Mouse (Mus musculus) heart, adult 2 months (tissue): ENCODE measurements at regions not wholly inside any gene's neighbourhood (a gene's known extent, or its start where the extent isn't known, plus 50 kb on each side); places are given as distances from the start of the nearest gene placed in this dataset.
A peak's percentile ranks its signal among the peaks of the same experiment; 100 is the strongest.

Experiments
- DNase-seq, 2 experiments: peaks; one replicate each; pipeline ENCODE4 v3.0.0; 2021
- H3K27ac ChIP-seq: fragments of 200-600 bp; 2 replicates; pipeline ENCODE4 v1.8.1; 2022
- H3K27me3 ChIP-seq: fragments of 200-500 bp; 2 replicates; pipeline ENCODE4 v1.6.1; 2012; ENCODE audit warnings: mild to moderate bottlenecking, low read length, inconsistent platforms, mixed read lengths; ENCODE audit not compliant: control insufficient read depth, insufficient read depth
- H3K36me3 ChIP-seq: fragments of 200-500 bp; 2 replicates; pipeline ENCODE4 v1.6.1; 2012; ENCODE audit warnings: low read length, inconsistent platforms; ENCODE audit not compliant: control insufficient read depth, insufficient read depth
- H3K4me1 ChIP-seq: fragments of 200-500 bp; 2 replicates; pipeline ENCODE4 v1.6.1; 2011; ENCODE audit warnings: low read length; ENCODE audit not compliant: control insufficient read depth, insufficient read depth
- H3K4me3 ChIP-seq: fragments of 200-600 bp; 2 replicates; pipeline ENCODE4 v1.8.1; 2022
- H3K79me2 ChIP-seq: fragments of 200-500 bp; replicated peaks from 2 replicates; pipeline ENCODE4 v1.6.1; 2012; ENCODE audit warnings: mild to moderate bottlenecking, inconsistent platforms, low read length, moderate library complexity, mixed read lengths; ENCODE audit not compliant: control insufficient read depth, insufficient read depth
- H3K9ac ChIP-seq: fragments of 200-500 bp; 2 replicates; pipeline ENCODE4 v1.6.1; 2012; ENCODE audit warnings: low read depth, mild to moderate bottlenecking, control low read depth, inconsistent platforms, low read length, mixed read lengths
- CTCF ChIP-seq: fragments of 200-600 bp; IDR thresholded peaks from 2 replicates; pipeline ENCODE4 v1.8.1; 2022; ENCODE audit warnings: antibody characterized with exemption, mild to moderate bottlenecking, moderate library complexity
- EP300 ChIP-seq: fragments of 200-500 bp; IDR thresholded peaks from 2 replicates; pipeline ENCODE4 v1.6.1; 2011; ENCODE audit warnings: low read depth, low read length, control low read depth; ENCODE audit not compliant: insufficient read depth
- POLR2A ChIP-seq: fragments of 200-500 bp; IDR thresholded peaks from 2 replicates; pipeline ENCODE4 v1.6.1; 2011; ENCODE audit warnings: mild to moderate bottlenecking, low read depth, low read length, control low read depth; ENCODE audit not compliant: insufficient read depth
- WGBS: fragments of 180-500 bp; shearing (Covaris S2); methylation state at CpG from one replicate; pipeline ENCODE4 v1.1.7; 2018; 5-methylcytosine and 5-hydroxymethylcytosine counted together
- intact Hi-C: fragments of 180-260 bp; cut with DNase I; formaldehyde crosslinking; loops from one replicate; pipeline ENCODE4 v1.15.1; 2025

- DNase-seq = no peak
- no peak overlapping the region for H3K9ac ChIP-seq
- H3K4me3 ChIP-seq = no peak overlapping the region
- H3K27ac ChIP-seq = no peak overlapping the region
- no peak for TF ChIP-seq EP300
- no peak for TF ChIP-seq POLR2A
- no peak for TF ChIP-seq CTCF
- intact Hi-C loops = no loop called here
- no peaks in the 10 kb centered on the region for H3K27me3 ChIP-seq
- 69% methylated on average over 11 of the region's 11 CpGs for WGBS
- H3K79me2 ChIP-seq = no peaks in the 10 kb centered on the region
- H3K4me1 ChIP-seq = no peaks in the 10 kb centered on the region
- no peaks in the 10 kb centered on the region for H3K36me3 ChIP-seq
Observed at GRCm38 (mm10) chr13:60434221-60435210, 167.2 kb upstream of the Dapk1 start.

GRCm38 (mm10) chr13:60435333-60435732, 166.4 kb upstream of the Dapk1 start:
- H3K27me3 ChIP-seq = no peaks in the 10 kb centered on the region
- no peak overlapping the region for H3K9ac ChIP-seq
- H3K27ac ChIP-seq = no peak overlapping the region
- WGBS = 22% methylated on average over 5 of the region's 5 CpGs
- no peaks in the 10 kb centered on the region for H3K36me3 ChIP-seq
- DNase-seq = no peak
- no peaks in the 10 kb centered on the region for H3K79me2 ChIP-seq
- no peak overlapping the region for H3K4me3 ChIP-seq
- intact Hi-C loops = no loop called here
- no peaks in the 10 kb centered on the region for H3K4me1 ChIP-seq
- TF ChIP-seq CTCF (no peak), POLR2A (no peak), EP300 (no peak)

GRCm38 (mm10) chr13:60438177-60438576, 163.6 kb upstream of the Dapk1 start:
- H3K27me3 ChIP-seq = no peaks in the 10 kb centered on the region
- intact Hi-C loops = no loop called here
- H3K36me3 ChIP-seq = no peaks in the 10 kb centered on the region
- TF ChIP-seq EP300 (no peak), CTCF (no peak), POLR2A (no peak)
- DNase-seq = no peak
- no peaks in the 10 kb centered on the region for H3K4me1 ChIP-seq
- no peak overlapping the region for H3K9ac ChIP-seq
- 82% methylated on average over 2 of the region's 2 CpGs for WGBS
- no peaks in the 10 kb centered on the region for H3K79me2 ChIP-seq
- H3K27ac ChIP-seq = no peak overlapping the region
- no peak overlapping the region for H3K4me3 ChIP-seq

GRCm38 (mm10) chr13:60440586-60440985, 161.2 kb upstream of the Dapk1 start:
- Histone ChIP-seq H3K4me1 (no peaks in the 10 kb centered on the region), H3K9ac (no peak overlapping the region), H3K4me3 (no peak overlapping the region), H3K27ac (no peak overlapping the region), H3K27me3 (no peaks in the 10 kb centered on the region), H3K36me3 (no peaks in the 10 kb centered on the region), H3K79me2 (no peaks in the 10 kb centered on the region)
- TF ChIP-seq CTCF = no peak
- DNase-seq = no peak
- whole genome bisulfite sequencing = 39% methylated on average over 3 of the region's 3 CpGs
- intact Hi-C loops = no loop called here

GRCm38 (mm10) chr13:60445164-60445563, 156.6 kb upstream of the Dapk1 start:
- Histone ChIP-seq H3K4me1 (no peaks in the 10 kb centered on the region), H3K27me3 (no peaks in the 10 kb centered on the region), H3K4me3 (no peak overlapping the region), H3K79me2 (no peaks in the 10 kb centered on the region), H3K27ac (no peak overlapping the region), H3K36me3 (no peaks in the 10 kb centered on the region), H3K9ac (no peak overlapping the region)
- intact Hi-C loops = no loop called here
- no peak for DNase-seq
- TF ChIP-seq CTCF (no peak), EP300 (no peak), POLR2A (no peak)
- 61% methylated on average over 5 of the region's 5 CpGs for WGBS

DNA sequence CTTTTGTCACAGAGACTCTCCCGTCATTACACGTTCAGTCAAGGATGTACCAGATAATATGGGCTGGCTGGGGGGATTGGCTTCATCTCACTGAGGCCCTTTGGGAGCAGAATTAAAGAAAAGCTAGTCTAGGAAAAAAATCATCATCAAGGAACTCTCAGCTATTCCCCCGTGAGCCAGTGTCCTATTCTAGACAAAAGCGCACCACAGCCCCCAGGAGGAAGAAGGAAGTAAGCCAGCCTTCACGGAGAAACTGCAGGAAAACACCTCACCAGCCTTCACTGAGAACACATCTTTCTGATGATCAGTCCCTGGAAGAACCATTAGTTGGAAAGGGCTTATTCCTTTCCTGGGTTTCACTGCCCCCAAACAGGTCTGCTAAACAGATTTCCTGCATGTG, 154.8 kb upstream of the Dapk1 start:
- no peaks in the 10 kb centered on the region for H3K27me3 ChIP-seq
- no peak overlapping the region for H3K27ac ChIP-seq
- TF ChIP-seq EP300 (no peak), CTCF (peak; percentile 44)
- H3K4me3 ChIP-seq = no peak overlapping the region
- no peaks in the 10 kb centered on the region for H3K36me3 ChIP-seq
- H3K4me1 ChIP-seq = no peaks in the 10 kb centered on the region
- H3K9ac ChIP-seq = no peak overlapping the region
- intact Hi-C loops = no loop called here
- 33% methylated on average over 5 of the region's 5 CpGs for WGBS
- no peak for DNase-seq
- no peaks in the 10 kb centered on the region for H3K79me2 ChIP-seq
